ENCODE assay signal across 10 mouse cellular contexts in the genomic region with DNA sequence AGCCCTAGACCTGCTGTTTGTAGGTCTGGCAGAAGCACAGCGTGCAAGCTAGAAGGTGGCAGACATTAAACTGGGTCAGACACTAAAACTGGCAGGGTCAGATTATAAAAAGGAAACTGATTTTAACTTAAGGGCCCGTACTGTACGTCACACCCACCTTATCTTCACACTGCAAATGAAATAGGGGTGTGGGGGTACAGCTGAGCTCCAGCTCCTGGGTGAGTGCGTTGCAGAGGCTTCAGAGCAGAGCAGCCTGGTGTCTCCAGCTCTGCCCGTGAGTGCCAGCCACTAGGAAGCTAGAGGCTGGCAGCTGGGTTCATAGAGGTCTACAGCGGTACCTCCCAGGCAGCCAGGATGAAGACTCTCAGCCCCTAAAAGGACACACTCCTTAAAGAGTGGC. TPM values are rescaled to one million over a fixed set of nuclear protein-coding genes. Genes with fewer than 3 reads are reported as not detected.
DNase-seq lines count a peak whose midpoint lies in the region; ATAC-seq and TF ChIP-seq lines count a peak whose summit lies in the region.
"Had no signal": no experiment of that assay in that cellular context is flagged by ENCODE, and none has a peak within 500 bp of the region (broad histone marks: within the 10 kb centered on the region; RNA-seq: fewer than 3 reads in every experiment).

No protein-coding gene starts in this region.

- peaks cover 83% of the 10 kb centered on the region for H3K4me1 ChIP-seq in heart, embryonic 15.5 days (replicated peaks)
- H3K4me1 ChIP-seq in thymus, adult 2 months (replicated peaks; ENCODE audit: control insufficient read depth, insufficient read depth, low read length): peaks cover 27% of the 10 kb centered on the region
- H3K4me1 ChIP-seq in intestine, embryonic 16.5 days (ENCODE audit: control insufficient read depth, insufficient read depth, low read length): peaks cover 62% of the 10 kb centered on the region
- peaks cover 69% of the 10 kb centered on the region for H3K4me1 ChIP-seq in embryonic facial prominence, embryonic 10.5 days

- no peak for TF ChIP-seq POLR2A in thymus, adult 2 months (IDR thresholded peaks at IDR 0.05; ENCODE audit: control insufficient read depth, extremely low read depth, insufficient read depth, low read length, poor library complexity)

- no peak overlapping the region for H3K4me3 ChIP-seq in heart, embryonic 15.5 days
- H3K4me3 ChIP-seq in thymus, adult 2 months (ENCODE audit: control insufficient read depth, insufficient read depth, low read length): no peak overlapping the region
- H3K4me3 ChIP-seq in intestine, embryonic 16.5 days (ENCODE audit: low read length): no peak overlapping the region
- H3K4me3 ChIP-seq in left cerebral cortex, adult 2 months: no peak overlapping the region
- H3K4me3 ChIP-seq in embryonic facial prominence, embryonic 10.5 days: no peak overlapping the region

- no peaks in the 10 kb centered on the region for H3K9me3 ChIP-seq in heart, embryonic 15.5 days (replicated peaks)
- H3K9me3 ChIP-seq in intestine, embryonic 16.5 days (ENCODE audit: control insufficient read depth, low read length): no peaks in the 10 kb centered on the region
- no peaks in the 10 kb centered on the region for H3K9me3 ChIP-seq in embryonic facial prominence, embryonic 10.5 days

- no peak for TF ChIP-seq CTCF in thymus, adult 2 months (IDR thresholded peaks at IDR 0.05; ENCODE audit: borderline replicate concordance, control insufficient read depth, extremely low read depth, insufficient read depth, low read length, poor library complexity)
- no peak for TF ChIP-seq CTCF in left cerebral cortex, adult 2 months (IDR thresholded peaks at IDR 0.05)

- no peak overlapping the region; the same call in 1 of the 2 replicates for H3K9ac ChIP-seq in heart, embryonic 15.5 days
- peak overlapping the region; percentile 45 for H3K9ac ChIP-seq in intestine, embryonic 16.5 days (ENCODE audit: low read depth, low read length)

- H3K27me3 ChIP-seq in heart, embryonic 15.5 days: no peaks in the 10 kb centered on the region
- no peaks in the 10 kb centered on the region for H3K27me3 ChIP-seq in thymus, adult 2 months (ENCODE audit: control insufficient read depth, insufficient read depth, low read length)
- no peaks in the 10 kb centered on the region for H3K27me3 ChIP-seq in intestine, embryonic 16.5 days (replicated peaks; ENCODE audit: control insufficient read depth, insufficient read depth, low read length)
- H3K27me3 ChIP-seq in embryonic facial prominence, embryonic 10.5 days (replicated peaks; ENCODE audit: low read depth, poor library complexity, severe bottlenecking): no peaks in the 10 kb centered on the region

- no peaks in the 10 kb centered on the region for H3K36me3 ChIP-seq in heart, embryonic 15.5 days
- no peaks in the 10 kb centered on the region for H3K36me3 ChIP-seq in thymus, adult 2 months (ENCODE audit: control insufficient read depth, insufficient read depth, low read length)
- H3K36me3 ChIP-seq in intestine, embryonic 16.5 days (ENCODE audit: control insufficient read depth, insufficient read depth, low read length): no peaks in the 10 kb centered on the region
- peaks cover 3% of the 10 kb centered on the region; the same call in 1 of the 2 replicates for H3K36me3 ChIP-seq in embryonic facial prominence, embryonic 10.5 days (replicated peaks)

- peak overlapping the region; percentile 78 for H3K27ac ChIP-seq in heart, embryonic 15.5 days
- H3K27ac ChIP-seq in thymus, adult 2 months (ENCODE audit: control insufficient read depth, insufficient read depth, low read length): 0 out of 2 replicates have a peak overlapping the region, but pooled peaks have one; percentile 5
- H3K27ac ChIP-seq in intestine, embryonic 16.5 days (ENCODE audit: low read length): peak overlapping the region; percentile 10
- no peak overlapping the region for H3K27ac ChIP-seq in left cerebral cortex, adult 2 months
- no peak overlapping the region for H3K27ac ChIP-seq in embryonic facial prominence, embryonic 10.5 days (replicated peaks)

- intact Hi-C loops in left cerebral cortex, adult 2 months (cut with DNase I): no loop called here

- no peak for DNase-seq in heart, adult 18-20 months
- no peak for DNase-seq in thymus, adult 2 months
- DNase-seq in thymus, postnatal 36 days: no peak
- peak; percentile 15 to 26 for DNase-seq in natural killer cell, adult 2 months (ENCODE audit: low spot score in 2 of 2)
- no peak for DNase-seq in left cerebral cortex, adult 2 months (ENCODE audit: extremely low spot score in 1 of 2, low spot score in 2 of 2)
- no peak for DNase-seq in embryonic facial prominence, embryonic 10.5 days (ENCODE audit: low spot score)
- DNase-seq: right cerebral cortex, postnatal 4 days had no signal

- 43% methylated on average over 6 of the region's 6 CpGs for WGBS in heart, embryonic 15.5 days
- WGBS in thymus, adult 2 months: 44% methylated on average over 6 of the region's 6 CpGs
- WGBS in intestine, embryonic 16.5 days: 56% methylated on average over 6 of the region's 6 CpGs
- 85% methylated on average over 6 of the region's 6 CpGs for WGBS in embryonic facial prominence, embryonic 10.5 days

- ATAC-seq in heart, embryonic 15.5 days (replicated peaks; ENCODE audit: insufficient number of reproducible peaks, insufficient read depth, low FRiP score, low read depth): no peak
- peak; percentile 50; the same call in 1 of the 2 replicates for ATAC-seq in intestine, embryonic 16.5 days
- ATAC-seq: hindbrain, embryonic 16.5 days had no signal

- H3K4me2 ChIP-seq in heart, embryonic 15.5 days: peak overlapping the region; percentile 45; the same call in 1 of the 2 replicates
- H3K4me2 ChIP-seq in intestine, embryonic 16.5 days (ENCODE audit: low read depth, low read length): no peak overlapping the region

RNA-seq across cellular contexts. Expression of a gene that starts 6.5 kb away (rescaled TPM):
- polyA plus RNA-seq in heart, embryonic 15.5 days (2015; fragmentation: Nextera tagmentation; extraction: Ambion mirVana): 72.7 and 95.4 TPM in 2 replicates
- total RNA-seq in heart, adult 18-20 months (2021): 10 to 100 TPM; 30.3 to 33.1 TPM
- polyA plus RNA-seq in thymus, adult 2 months (2012; rRNA removed): 67.8 and 78.3 TPM in 2 replicates
- polyA plus RNA-seq in intestine, embryonic 16.5 days (2015; fragmentation: Nextera tagmentation; extraction: Ambion mirVana): 175 and 183 TPM in 2 replicates
- total RNA-seq in left cerebral cortex, adult 2 months (2021): 10 to 100 TPM; 77.9 to 84.3 TPM
- 178 and 198 TPM in 2 replicates for polyA plus RNA-seq in embryonic facial prominence, embryonic 10.5 days (2016; fragmentation: Nextera tagmentation; extraction: Ambion mirVana)

Comparison
In these comparisons a context has a peak if more than half of its experiments do, and no peak if none do; other contexts are left out.
1. H3K27ac ChIP-seq: peak in heart, embryonic 15.5 days (single experiment), thymus, adult 2 months (single experiment) and intestine, embryonic 16.5 days (single experiment); none in left cerebral cortex, adult 2 months (single experiment) and embryonic facial prominence, embryonic 10.5 days (single experiment).
2. DNase-seq: peak in natural killer cell, adult 2 months (2 of 2); none in heart, adult 18-20 months (0 of 2), thymus, adult 2 months (single experiment), thymus, postnatal 36 days (0 of 2), left cerebral cortex, adult 2 months (0 of 2) and embryonic facial prominence, embryonic 10.5 days (single experiment).